Comparison of ENCODE assay signal across 12 mouse cellular contexts in genomic region chr6:89466875-89467274, GRCm38 (mm10).
DNase-seq lines count a peak whose midpoint lies in the region; ATAC-seq lines count a peak whose summit lies in the region.
"Had no signal": no experiment of that assay in that cellular context is flagged by ENCODE, and none has a peak within 500 bp of the region (broad histone marks: within the 10 kb centered on the region; RNA-seq: fewer than 3 reads in every experiment).

No protein-coding gene starts in this region.

- H3K36me3 ChIP-seq in hindbrain, embryonic 15.5 days, result no peaks in the 10 kb centered on the region
- H3K36me3 ChIP-seq in hindbrain, embryonic 16.5 days (ENCODE audit: control insufficient read depth, insufficient read depth, low read length), result no peaks in the 10 kb centered on the region
- H3K36me3 ChIP-seq in midbrain, embryonic 10.5 days, result no peaks in the 10 kb centered on the region
- no peaks in the 10 kb centered on the region for H3K36me3 ChIP-seq in midbrain, embryonic 13.5 days

- 59% methylated on average over 3 of the region's 3 CpGs for WGBS in hindbrain, embryonic 15.5 days
- 60% methylated on average over 3 of the region's 3 CpGs for WGBS in hindbrain, embryonic 16.5 days
- WGBS in midbrain, embryonic 10.5 days, result 86% methylated on average over 3 of the region's 3 CpGs
- WGBS in midbrain, embryonic 13.5 days, result 75% methylated on average over 3 of the region's 3 CpGs

- no peaks in the 10 kb centered on the region for H3K9me3 ChIP-seq in hindbrain, embryonic 15.5 days
- no peaks in the 10 kb centered on the region for H3K9me3 ChIP-seq in hindbrain, embryonic 16.5 days (ENCODE audit: control insufficient read depth, low read length)
- H3K9me3 ChIP-seq in midbrain, embryonic 10.5 days (replicated peaks), result no peaks in the 10 kb centered on the region
- H3K9me3 ChIP-seq in midbrain, embryonic 13.5 days, result no peaks in the 10 kb centered on the region

- H3K27me3 ChIP-seq in hindbrain, embryonic 15.5 days, result no peaks in the 10 kb centered on the region
- H3K27me3 ChIP-seq in hindbrain, embryonic 16.5 days (replicated peaks; ENCODE audit: control insufficient read depth, insufficient read depth, low read length), result no peaks in the 10 kb centered on the region
- H3K27me3 ChIP-seq in midbrain, embryonic 10.5 days (ENCODE audit: low read depth, poor library complexity, severe bottlenecking), result no peaks in the 10 kb centered on the region
- H3K27me3 ChIP-seq in midbrain, embryonic 13.5 days, result no peaks in the 10 kb centered on the region

- H3K4me3 ChIP-seq in hindbrain, embryonic 15.5 days, result no peak overlapping the region
- no peak overlapping the region for H3K4me3 ChIP-seq in hindbrain, embryonic 16.5 days (ENCODE audit: low read length)
- H3K4me3 ChIP-seq in midbrain, embryonic 10.5 days, result no peak overlapping the region
- H3K4me3 ChIP-seq in midbrain, embryonic 13.5 days (replicated peaks), result no peak overlapping the region

- ATAC-seq in hindbrain, embryonic 15.5 days (ENCODE audit: low FRiP score, low read depth), result peak; percentile 23; the same call in 1 of the 2 replicates
- ATAC-seq in hindbrain, embryonic 16.5 days, result no peak
- ATAC-seq in midbrain, embryonic 13.5 days, result no peak
- 0 out of 2 replicates have a peak, but pooled peaks have one; percentile 44 for ATAC-seq in megakaryocyte progenitor cell, adult 5-6 weeks (replicated peaks; ENCODE audit: poor library complexity)
- no peak for ATAC-seq in megakaryocyte, adult 5-6 weeks (ENCODE audit: poor library complexity, severe bottlenecking)

- no peak overlapping the region for H3K9ac ChIP-seq in hindbrain, embryonic 15.5 days
- no peak overlapping the region for H3K9ac ChIP-seq in hindbrain, embryonic 16.5 days (ENCODE audit: low read depth, low read length)
- no peak overlapping the region for H3K9ac ChIP-seq in midbrain, embryonic 13.5 days (replicated peaks)

- DNase-seq in midbrain, embryonic 10.5 days (ENCODE audit: low spot score), result no peak
- DNase-seq in gastrocnemius, adult 18-20 months (ENCODE audit: low spot score), result no peak
- DNase-seq: liver; lung, postnatal 10 days; right cerebral cortex, postnatal 25 days; thymus, postnatal 25 days had no signal

- H3K27ac ChIP-seq in hindbrain, embryonic 15.5 days (replicated peaks), result no peak overlapping the region
- no peak overlapping the region for H3K27ac ChIP-seq in hindbrain, embryonic 16.5 days (ENCODE audit: low read depth, low read length)
- 0 out of 2 replicates have a peak overlapping the region, but pooled peaks have one; percentile 33 for H3K27ac ChIP-seq in midbrain, embryonic 10.5 days (replicated peaks)
- H3K27ac ChIP-seq in midbrain, embryonic 13.5 days, result no peak overlapping the region

- peaks cover 16% of the 10 kb centered on the region for H3K4me1 ChIP-seq in hindbrain, embryonic 15.5 days (replicated peaks)
- H3K4me1 ChIP-seq in hindbrain, embryonic 16.5 days (ENCODE audit: control insufficient read depth, insufficient read depth, low read depth, low read length), result peaks cover 7% of the 10 kb centered on the region; the same call in 1 of the 2 replicates
- H3K4me1 ChIP-seq in midbrain, embryonic 10.5 days, result no peaks in the 10 kb centered on the region; the same call in 1 of the 2 replicates
- H3K4me1 ChIP-seq in midbrain, embryonic 13.5 days (replicated peaks), result peaks cover 20% of the 10 kb centered on the region

- no peak overlapping the region for H3K4me2 ChIP-seq in hindbrain, embryonic 15.5 days
- H3K4me2 ChIP-seq in hindbrain, embryonic 16.5 days (ENCODE audit: low read length), result no peak overlapping the region
- no peak overlapping the region for H3K4me2 ChIP-seq in midbrain, embryonic 13.5 days (replicated peaks)
- H3K4me2 ChIP-seq: heart, embryonic 11.5 days had no signal

Comparison
In these comparisons a context has a peak if more than half of its experiments do, and no peak if none do; other contexts are left out.
1. ATAC-seq: peak in hindbrain, embryonic 15.5 days (single experiment) and megakaryocyte progenitor cell, adult 5-6 weeks (single experiment); none in hindbrain, embryonic 16.5 days (single experiment), midbrain, embryonic 13.5 days (single experiment) and megakaryocyte, adult 5-6 weeks (single experiment).